Mouse (Mus musculus): ENCODE results near the gene Bicd1. TPM values are rescaled to one million over a fixed set of nuclear protein-coding genes. Genes with fewer than 3 reads are reported as not detected.

The Bicd1 gene
- total and polyA plus RNA-seq, 3 experiments: 0.80 to 14.9 (median 9.5) TPM

DNA sequence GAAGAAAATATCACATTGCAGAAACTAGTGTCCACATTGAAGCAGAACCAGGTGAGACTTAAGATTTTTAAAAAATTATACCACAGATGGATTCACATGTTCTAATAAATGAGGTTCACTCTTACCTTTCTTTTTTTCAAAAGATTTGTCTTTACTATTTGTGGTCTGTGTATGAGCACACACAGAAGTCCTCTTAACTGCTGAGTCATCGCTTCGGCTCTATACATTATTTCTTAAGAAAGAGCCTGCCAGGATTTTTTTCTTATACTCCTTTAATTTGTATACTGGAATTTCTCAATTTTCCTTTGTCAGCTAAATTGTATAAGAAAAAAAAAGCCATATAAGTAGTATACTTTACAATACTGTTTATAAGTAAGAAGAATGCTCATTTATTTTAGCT is 86.0 kb downstream of the Bicd1 start:
- ATAC-seq (ENCODE audit: extremely low read depth, insufficient number of reproducible peaks, low FRiP score, poor library complexity, severe bottlenecking): no peak
- Histone ChIP-seq H3K9me3 (replicated peaks) (no peaks in the 10 kb centered on the region), H3K4me3 (ENCODE audit: low read depth, low read length) (no peak overlapping the region), H3K36me3 (replicated peaks) (no peaks in the 10 kb centered on the region), H3K27me3 (ENCODE audit: insufficient read depth, low read length) (no peaks in the 10 kb centered on the region), H3K4me1 (ENCODE audit: insufficient read depth, low read depth, low read length) (peaks cover 3% of the 10 kb centered on the region; the same call in 1 of the 2 replicates)
- TF ChIP-seq POLR2AphosphoS5 (IDR thresholded peaks at IDR 0.05; ENCODE audit: insufficient replicate concordance, low read depth, low read length): no peak
- no peak for TF ChIP-seq TAL1 (conservative IDR thresholded peaks at IDR 0.05; ENCODE audit: low read depth, low read length)
- no peak for TF ChIP-seq GATA2 (IDR thresholded peaks at IDR 0.05; ENCODE audit: borderline replicate concordance, low read depth, low read length)
- TF ChIP-seq CTCF (IDR thresholded peaks at IDR 0.05; ENCODE audit: low read depth, low read length): no peak
- no peak for TF ChIP-seq GATA1 (IDR thresholded peaks at IDR 0.05; ENCODE audit: borderline replicate concordance, low read length)
- DNase-seq (ENCODE audit: low spot score): no peak

- no peak for DNase-seq (ENCODE audit: low spot score)
- ATAC-seq (ENCODE audit: extremely low read depth, insufficient number of reproducible peaks, low FRiP score, poor library complexity, severe bottlenecking): no peak
These were observed 87.2 kb downstream of the Bicd1 start for GRCm38 (mm10) chr6:149495925-149496324.

DNA sequence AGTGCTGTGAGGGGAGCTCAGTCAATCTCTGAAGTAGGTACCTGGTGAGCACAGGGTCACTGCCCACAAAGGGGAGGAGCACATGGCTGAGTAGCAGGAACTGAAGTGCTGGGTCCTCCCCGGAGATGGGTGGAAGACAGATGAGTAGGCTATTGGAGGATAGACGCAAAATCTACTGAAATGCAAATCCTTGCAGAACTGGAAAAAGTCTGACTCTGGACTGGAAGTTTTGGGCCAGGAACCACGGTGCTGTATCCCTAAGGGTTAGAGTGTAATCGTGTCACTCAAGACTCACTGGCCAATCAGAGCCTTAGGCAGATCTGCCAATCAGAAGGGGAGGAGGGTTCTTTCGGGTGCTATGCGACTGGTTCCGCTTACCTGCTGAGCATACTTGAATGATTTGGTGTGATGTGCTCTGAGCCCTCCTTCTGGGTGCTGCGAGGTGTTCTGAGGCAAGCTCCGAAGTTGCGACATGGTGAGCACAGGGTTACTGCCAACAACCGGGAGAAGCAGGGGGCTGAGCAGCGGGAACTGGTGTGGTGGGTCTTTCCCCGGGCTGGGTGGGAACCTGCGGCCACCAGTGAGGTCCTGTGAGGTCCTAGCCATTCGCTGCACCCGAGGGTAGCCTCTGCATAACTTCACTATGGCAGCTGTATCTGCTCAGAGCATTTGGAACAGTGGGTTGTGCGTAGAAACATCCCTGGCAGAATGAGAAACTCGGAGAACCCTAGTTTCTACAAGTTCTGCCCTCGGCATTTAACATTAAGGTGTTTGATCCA is 157.2 kb downstream of the Bicd1 start:
- no peak for ATAC-seq (ENCODE audit: extremely low read depth, insufficient number of reproducible peaks, low FRiP score, poor library complexity, severe bottlenecking)
- Histone ChIP-seq H3K9me3 (replicated peaks) (no peaks in the 10 kb centered on the region), H3K4me3 (ENCODE audit: low read depth, low read length) (no peak overlapping the region), H3K4me1 (ENCODE audit: insufficient read depth, low read depth, low read length) (no peaks in the 10 kb centered on the region; the same call in 1 of the 2 replicates), H3K27me3 (ENCODE audit: insufficient read depth, low read length) (peaks cover 5% of the 10 kb centered on the region; the same call in 1 of the 2 replicates), H3K36me3 (replicated peaks) (no peaks in the 10 kb centered on the region)
- no peak for DNase-seq (ENCODE audit: low spot score)
- TF ChIP-seq GATA1 (IDR thresholded peaks at IDR 0.05; ENCODE audit: borderline replicate concordance, low read length) (no peak), TAL1 (conservative IDR thresholded peaks at IDR 0.05; ENCODE audit: low read depth, low read length) (no peak), CTCF (IDR thresholded peaks at IDR 0.05; ENCODE audit: low read depth, low read length) (no peak), POLR2AphosphoS5 (IDR thresholded peaks at IDR 0.05; ENCODE audit: insufficient replicate concordance, low read depth, low read length) (no peak), GATA2 (IDR thresholded peaks at IDR 0.05; ENCODE audit: borderline replicate concordance, low read depth, low read length) (no peak)

More at GRCm38 (mm10) chr6:149495925-149496324, 87.2 kb downstream of the Bicd1 start:
- Histone ChIP-seq H3K36me3 (replicated peaks) (no peaks in the 10 kb centered on the region), H3K4me1 (ENCODE audit: insufficient read depth, low read depth, low read length) (peaks cover 3% of the 10 kb centered on the region; the same call in 1 of the 2 replicates), H3K9me3 (replicated peaks) (no peaks in the 10 kb centered on the region), H3K27me3 (ENCODE audit: insufficient read depth, low read length) (no peaks in the 10 kb centered on the region), H3K4me3 (ENCODE audit: low read depth, low read length) (no peak overlapping the region)
- no peak for TF ChIP-seq POLR2AphosphoS5 (IDR thresholded peaks at IDR 0.05; ENCODE audit: insufficient replicate concordance, low read depth, low read length)
- TF ChIP-seq CTCF (IDR thresholded peaks at IDR 0.05; ENCODE audit: low read depth, low read length): no peak
- no peak for TF ChIP-seq TAL1 (conservative IDR thresholded peaks at IDR 0.05; ENCODE audit: low read depth, low read length)
- TF ChIP-seq GATA2 (IDR thresholded peaks at IDR 0.05; ENCODE audit: borderline replicate concordance, low read depth, low read length): no peak
- TF ChIP-seq GATA1 (IDR thresholded peaks at IDR 0.05; ENCODE audit: borderline replicate concordance, low read length): no peak

DNA sequence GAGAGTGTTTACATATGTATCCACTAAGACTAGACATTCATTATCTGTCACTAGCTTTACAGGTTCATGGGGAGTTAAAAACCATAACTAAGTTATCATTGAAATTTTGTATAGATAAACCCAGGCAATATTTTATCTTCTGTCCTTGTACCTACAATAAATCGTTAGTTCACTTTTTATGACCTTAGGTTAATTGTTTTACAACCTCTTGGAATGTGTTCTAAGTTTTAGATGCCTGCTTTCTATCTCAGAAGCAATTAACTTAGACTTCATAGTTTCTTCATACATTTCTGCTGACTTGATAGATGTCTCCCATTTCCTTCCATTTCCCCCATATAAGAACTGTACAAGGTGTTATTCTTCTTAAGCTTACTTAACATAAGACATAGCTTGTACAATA is 158.5 kb downstream of the Bicd1 start:
- no peaks in the 10 kb centered on the region for H3K9me3 ChIP-seq (replicated peaks)

GRCm38 (mm10) chr6:149574288-149574687 is 165.6 kb downstream of the Bicd1 start:
- H3K4me1 ChIP-seq (ENCODE audit: insufficient read depth, low read depth, low read length): no peaks in the 10 kb centered on the region
- H3K9me3 ChIP-seq (replicated peaks): no peaks in the 10 kb centered on the region
- TF ChIP-seq GATA2 (IDR thresholded peaks at IDR 0.05; ENCODE audit: borderline replicate concordance, low read depth, low read length) (no peak), POLR2AphosphoS5 (IDR thresholded peaks at IDR 0.05; ENCODE audit: insufficient replicate concordance, low read depth, low read length) (no peak), CTCF (IDR thresholded peaks at IDR 0.05; ENCODE audit: low read depth, low read length) (no peak), TAL1 (conservative IDR thresholded peaks at IDR 0.05; ENCODE audit: low read depth, low read length) (no peak), GATA1 (IDR thresholded peaks at IDR 0.05; ENCODE audit: borderline replicate concordance, low read length) (no peak)
- no peak for DNase-seq (ENCODE audit: low spot score)
- no peaks in the 10 kb centered on the region for H3K36me3 ChIP-seq (replicated peaks)
- no peak overlapping the region for H3K4me3 ChIP-seq (ENCODE audit: low read depth, low read length)
- ATAC-seq (ENCODE audit: extremely low read depth, insufficient number of reproducible peaks, low FRiP score, poor library complexity, severe bottlenecking): no peak
- peaks cover 2% of the 10 kb centered on the region; the same call in 1 of the 2 replicates for H3K27me3 ChIP-seq (ENCODE audit: insufficient read depth, low read length)

More for the DNA sequence above, 158.5 kb downstream of the Bicd1 start:
- Histone ChIP-seq H3K4me1 (ENCODE audit: insufficient read depth, low read depth, low read length) (no peaks in the 10 kb centered on the region; the same call in 1 of the 2 replicates), H3K36me3 (replicated peaks) (no peaks in the 10 kb centered on the region), H3K4me3 (ENCODE audit: low read depth, low read length) (no peak overlapping the region), H3K27me3 (ENCODE audit: insufficient read depth, low read length) (peaks cover 7% of the 10 kb centered on the region)
- DNase-seq (ENCODE audit: low spot score) (no peak), ATAC-seq (ENCODE audit: extremely low read depth, insufficient number of reproducible peaks, low FRiP score, poor library complexity, severe bottlenecking) (no peak)
- TF ChIP-seq TAL1 (conservative IDR thresholded peaks at IDR 0.05; ENCODE audit: low read depth, low read length): no peak
- TF ChIP-seq POLR2AphosphoS5 (IDR thresholded peaks at IDR 0.05; ENCODE audit: insufficient replicate concordance, low read depth, low read length): no peak
- TF ChIP-seq CTCF (IDR thresholded peaks at IDR 0.05; ENCODE audit: low read depth, low read length): no peak
- TF ChIP-seq GATA2 (IDR thresholded peaks at IDR 0.05; ENCODE audit: borderline replicate concordance, low read depth, low read length): no peak
- TF ChIP-seq GATA1 (IDR thresholded peaks at IDR 0.05; ENCODE audit: borderline replicate concordance, low read length): no peak

- Histone ChIP-seq H3K9me3 (replicated peaks) (peaks cover 4% of the 10 kb centered on the region; the same call in 1 of the 2 replicates), H3K4me1 (ENCODE audit: insufficient read depth, low read depth, low read length) (no peaks in the 10 kb centered on the region), H3K27me3 (ENCODE audit: insufficient read depth, low read length) (no peaks in the 10 kb centered on the region), H3K4me3 (ENCODE audit: low read depth, low read length) (no peak overlapping the region), H3K36me3 (replicated peaks) (no peaks in the 10 kb centered on the region)
- no peak for DNase-seq (ENCODE audit: low spot score)
- TF ChIP-seq GATA1 (IDR thresholded peaks at IDR 0.05; ENCODE audit: borderline replicate concordance, low read length): no peak
- TF ChIP-seq CTCF (IDR thresholded peaks at IDR 0.05; ENCODE audit: low read depth, low read length): no peak
- TF ChIP-seq POLR2AphosphoS5 (IDR thresholded peaks at IDR 0.05; ENCODE audit: insufficient replicate concordance, low read depth, low read length): no peak
- TF ChIP-seq GATA2 (IDR thresholded peaks at IDR 0.05; ENCODE audit: borderline replicate concordance, low read depth, low read length): no peak
- TF ChIP-seq TAL1 (conservative IDR thresholded peaks at IDR 0.05; ENCODE audit: low read depth, low read length): no peak
- ATAC-seq (ENCODE audit: extremely low read depth, insufficient number of reproducible peaks, low FRiP score, poor library complexity, severe bottlenecking): no peak
These were observed 171.4 kb downstream of the Bicd1 start for GRCm38 (mm10) chr6:149580053-149580452.

Data from G1E (cell line).